Mouse (Mus musculus) megakaryocyte, embryonic 14.5 days (primary cell): ENCODE measurements at regions not wholly inside any gene's neighbourhood (a gene's known extent, or its start where the extent isn't known, plus 50 kb on each side); places are given as distances from the start of the nearest gene placed in this dataset.

Experiments
- FLI1 ChIP-seq: IDR thresholded peaks from 2 replicates; pipeline ENCODE4 v1.6.1; 2012; ENCODE audit warnings: low read length, inconsistent platforms, mixed read lengths
- GATA1 ChIP-seq: IDR thresholded peaks from 3 replicates; pipeline ENCODE4 v1.6.1; 2012; ENCODE audit warnings: mixed read lengths, low read length, inconsistent platforms, borderline replicate concordance

- no peak for TF ChIP-seq GATA1
- no peak for TF ChIP-seq FLI1
These were observed 128.2 kb downstream of the Akr1d1 start for GRCm38 (mm10) chr6:37658021-37658650.
